Mouse (Mus musculus) embryonic facial prominence, embryonic 15.5 days (tissue): ENCODE measurements around the gene Urad. TPM values are rescaled to one million over a fixed set of nuclear protein-coding genes. Genes with fewer than 3 reads are reported as not detected.

Experiments used
- ATAC-seq: fragments of 200-750 bp; cut with Nextera tagmentation; 2 replicates; pipeline ENCODE4 v1.8.0; 2017; ENCODE audit warnings: low read depth, moderate TSS enrichment; ENCODE audit not compliant: insufficient number of reproducible peaks, low FRiP score, low TSS enrichment
- H3K27ac ChIP-seq: fragments of 300-500 bp; sonication (generic); replicated peaks from 2 replicates; pipeline ENCODE4 v1.5.1; 2015; ENCODE audit warnings: mild to moderate bottlenecking, inconsistent platforms
- H3K27me3 ChIP-seq: fragments of 300-500 bp; sonication (generic); 2 replicates; pipeline ENCODE4 v1.6.1; 2015; ENCODE audit warnings: inconsistent platforms
- H3K36me3 ChIP-seq: fragments of 300-500 bp; sonication (generic); 2 replicates; pipeline ENCODE4 v1.6.1; 2015; ENCODE audit warnings: mild to moderate bottlenecking, inconsistent platforms
- H3K4me1 ChIP-seq: fragments of 300-500 bp; sonication (generic); 2 replicates; pipeline ENCODE4 v1.6.1; 2015; ENCODE audit warnings: inconsistent platforms
- H3K4me2 ChIP-seq: fragments of 300-500 bp; sonication (generic); replicated peaks from 2 replicates; pipeline ENCODE4 v1.6.1; 2015; ENCODE audit warnings: mild to moderate bottlenecking, inconsistent platforms
- H3K4me3 ChIP-seq: fragments of 300-500 bp; sonication (generic); replicated peaks from 2 replicates; pipeline ENCODE4 v1.5.1; 2015; ENCODE audit warnings: mild to moderate bottlenecking, inconsistent platforms
- H3K9ac ChIP-seq: fragments of 300-500 bp; sonication (generic); 2 replicates; pipeline ENCODE4 v1.6.1; 2015; ENCODE audit warnings: inconsistent platforms
- H3K9me3 ChIP-seq: fragments of 300-500 bp; sonication (generic); replicated peaks from 2 replicates; pipeline ENCODE4 v1.6.1; 2016; ENCODE audit warnings: inconsistent platforms
- WGBS: fragments of 180-500 bp; shearing (Covaris S2); methylation state at CpG from one replicate; pipeline ENCODE4 v1.1.7; 2015; 5-methylcytosine and 5-hydroxymethylcytosine counted together
- polyA plus RNA-seq: library from polyadenylated mRNA; unstranded; fragments of >200 nt; fragmentation: Nextera tagmentation; extraction: Ambion mirVana; gene quantifications from 2 replicates; pipeline ENCODE4 v1.2.1, GENCODE M21; 2015

The Urad gene
- polyA plus RNA-seq, 1 experiment from 2014 or later: not detected

GRCm38 (mm10) chr5:147274174-147275141, 47.8 kb downstream of the Urad start:
- H3K27ac ChIP-seq: no peak overlapping the region
- H3K4me1 ChIP-seq: peaks cover 9% of the 10 kb centered on the region; the same call in 1 of the 2 replicates
- H3K9me3 ChIP-seq: no peaks in the 10 kb centered on the region
- peaks cover 96% of the 10 kb centered on the region for H3K27me3 ChIP-seq
- no peak overlapping the region for H3K9ac ChIP-seq
- WGBS: 1% methylated on average over 48 of the region's 48 CpGs
- H3K4me3 ChIP-seq: no peak overlapping the region
- no peak overlapping the region for H3K4me2 ChIP-seq
- ATAC-seq: no peak
- H3K36me3 ChIP-seq: no peaks in the 10 kb centered on the region

GRCm38 (mm10) chr5:147272808-147273345, 49.4 kb downstream of the Urad start:
- Histone ChIP-seq H3K4me1 (peaks cover 9% of the 10 kb centered on the region; the same call in 1 of the 2 replicates), H3K9me3 (no peaks in the 10 kb centered on the region), H3K4me3 (no peak overlapping the region), H3K4me2 (no peak overlapping the region), H3K36me3 (no peaks in the 10 kb centered on the region), H3K9ac (no peak overlapping the region), H3K27me3 (peaks cover 98% of the 10 kb centered on the region), H3K27ac (no peak overlapping the region)
- 1% methylated on average over 10 of the region's 10 CpGs for WGBS
- no peak for ATAC-seq

- no peak for ATAC-seq
- Histone ChIP-seq H3K4me2 (no peak overlapping the region), H3K9me3 (no peaks in the 10 kb centered on the region), H3K4me3 (no peak overlapping the region), H3K27me3 (peaks cover 98% of the 10 kb centered on the region), H3K36me3 (no peaks in the 10 kb centered on the region), H3K9ac (no peak overlapping the region), H3K27ac (no peak overlapping the region), H3K4me1 (peaks cover 9% of the 10 kb centered on the region; the same call in 1 of the 2 replicates)
- WGBS: 8% methylated on average over 12 of the region's 12 CpGs
Measured at GRCm38 (mm10) chr5:147272046-147272807, 50.0 kb downstream of the Urad start.

GRCm38 (mm10) chr5:147270673-147271655, 51.3 kb downstream of the Urad start:
- no peak for ATAC-seq
- WGBS: 2% methylated on average over 29 of the region's 29 CpGs
- Histone ChIP-seq H3K4me3 (no peak overlapping the region), H3K36me3 (no peaks in the 10 kb centered on the region), H3K4me2 (no peak overlapping the region), H3K9me3 (no peaks in the 10 kb centered on the region), H3K27ac (no peak overlapping the region), H3K27me3 (peaks cover 97% of the 10 kb centered on the region), H3K9ac (no peak overlapping the region), H3K4me1 (peaks cover 9% of the 10 kb centered on the region; the same call in 1 of the 2 replicates)

- ATAC-seq: no peak
Measured at GRCm38 (mm10) chr5:147269926-147270672, 52.1 kb downstream of the Urad start, which contains the start of gene Pdx1. Pdx1 (plus strand) TSS chr5:147269959.

GRCm38 (mm10) chr5:147269371-147269770, 52.9 kb downstream of the Urad start:
- no peaks in the 10 kb centered on the region for H3K9me3 ChIP-seq
- H3K4me3 ChIP-seq: no peak overlapping the region
- no peak overlapping the region for H3K9ac ChIP-seq
- WGBS: 5% methylated on average over 6 of the region's 6 CpGs
- ATAC-seq: no peak
- peaks cover 6% of the 10 kb centered on the region; the same call in 1 of the 2 replicates for H3K4me1 ChIP-seq
- H3K4me2 ChIP-seq: no peak overlapping the region
- no peak overlapping the region for H3K27ac ChIP-seq
- H3K27me3 ChIP-seq: peaks cover 95% of the 10 kb centered on the region
- H3K36me3 ChIP-seq: no peaks in the 10 kb centered on the region

More at GRCm38 (mm10) chr5:147269926-147270672, 52.1 kb downstream of the Urad start, which contains the start of gene Pdx1:
- Histone ChIP-seq H3K4me3 (no peak within 1 kb of the TSS), H3K4me1 (peaks cover 9% of the 10 kb centered on the region; the same call in 1 of the 2 replicates), H3K27ac (no peak within 1 kb of the TSS), H3K9me3 (no peaks in the 10 kb centered on the region), H3K27me3 (peaks cover 97% of the 10 kb centered on the region), H3K4me2 (no peak within 1 kb of the TSS), H3K9ac (no peak within 1 kb of the TSS), H3K36me3 (no peaks in the 10 kb centered on the region)
- WGBS: under 1% methylated on average over 44 of the region's 44 CpGs

GRCm38 (mm10) chr5:147268728-147269127, 53.5 kb downstream of the Urad start:
- WGBS: under 1% methylated on average over 8 of the region's 8 CpGs
- Histone ChIP-seq H3K27me3 (peaks cover 96% of the 10 kb centered on the region), H3K27ac (no peak overlapping the region), H3K4me2 (no peak overlapping the region), H3K4me3 (no peak overlapping the region), H3K36me3 (no peaks in the 10 kb centered on the region), H3K4me1 (peaks cover 6% of the 10 kb centered on the region; the same call in 1 of the 2 replicates), H3K9me3 (no peaks in the 10 kb centered on the region), H3K9ac (no peak overlapping the region)
- ATAC-seq: no peak

GRCm38 (mm10) chr5:147267434-147267833, 54.8 kb downstream of the Urad start:
- WGBS: 5% methylated on average over 6 of the region's 6 CpGs

More at GRCm38 (mm10) chr5:147267434-147267833, 54.8 kb downstream of the Urad start:
- Histone ChIP-seq H3K4me2 (no peak overlapping the region), H3K4me1 (peaks cover 6% of the 10 kb centered on the region; the same call in 1 of the 2 replicates), H3K27ac (no peak overlapping the region), H3K27me3 (peaks cover 89% of the 10 kb centered on the region), H3K4me3 (no peak overlapping the region), H3K9me3 (no peaks in the 10 kb centered on the region), H3K36me3 (no peaks in the 10 kb centered on the region), H3K9ac (no peak overlapping the region)
- ATAC-seq: no peak
